Mouse (Mus musculus) erythroblast, embryonic 14.5 days (primary cell): ENCODE measurements around the gene Nop58. TPM values are rescaled to one million over a fixed set of nuclear protein-coding genes. Genes with fewer than 3 reads are reported as not detected.

ENCODE experiments used
- H3K27me3 ChIP-seq: 2 replicates; pipeline ENCODE4 v1.6.1; 2012; ENCODE audit warnings: inconsistent platforms; ENCODE audit not compliant: control insufficient read depth
- H3K36me3 ChIP-seq: 2 replicates; pipeline ENCODE4 v1.6.1; 2012; ENCODE audit warnings: mild to moderate bottlenecking, inconsistent platforms; ENCODE audit not compliant: control insufficient read depth
- H3K4me1 ChIP-seq: 2 replicates; pipeline ENCODE4 v1.6.1; 2012; ENCODE audit warnings: inconsistent platforms; ENCODE audit not compliant: control insufficient read depth
- H3K4me3 ChIP-seq: replicated peaks from 2 replicates; pipeline ENCODE3; 2012; ENCODE audit warnings: moderate library complexity, mild to moderate bottlenecking, inconsistent platforms
- H3K9me3 ChIP-seq: 2 replicates; pipeline ENCODE4 v1.6.1; 2012; ENCODE audit warnings: low read length, inconsistent platforms, mixed read lengths; ENCODE audit not compliant: control insufficient read depth
- GATA1 ChIP-seq: IDR thresholded peaks from 2 replicates; pipeline ENCODE4 v1.6.1; 2012; ENCODE audit warnings: low read length, inconsistent platforms, mixed read lengths
- TAL1 ChIP-seq: IDR thresholded peaks from 3 replicates; pipeline ENCODE4 v1.6.1; 2012; ENCODE audit warnings: low read length, inconsistent platforms, mixed read lengths
- polyA plus RNA-seq: library from polyadenylated mRNA; stranded (reverse); fragments of >175 nt; gene quantifications from 2 replicates; pipeline ENCODE4 v1.2.3, GENCODE M21; 2012

Gene Nop58
- polyA plus RNA-seq, 1 experiment: 5.2 TPM

DNA sequence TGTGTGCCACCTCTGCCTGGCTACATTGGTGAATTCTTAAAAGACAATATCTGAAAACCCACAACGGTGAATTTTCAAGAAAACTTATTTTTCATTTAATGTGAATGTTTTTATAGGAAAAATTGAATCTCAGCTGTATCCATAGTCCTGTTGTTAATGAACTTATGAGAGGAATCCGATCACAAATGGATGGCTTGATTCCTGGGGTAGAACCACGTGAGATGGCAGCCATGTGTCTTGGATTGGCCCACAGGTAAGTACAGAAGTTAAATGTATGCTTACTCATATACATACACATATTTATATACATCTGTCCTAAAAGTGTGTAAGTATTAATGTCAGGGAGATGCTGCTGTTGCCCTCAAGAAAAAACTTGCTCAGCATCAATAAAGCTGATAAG, 13.4 kb downstream of the Nop58 start:
- Histone ChIP-seq H3K4me3 (no peak overlapping the region), H3K4me1 (no peaks in the 10 kb centered on the region), H3K27me3 (no peaks in the 10 kb centered on the region), H3K9me3 (no peaks in the 10 kb centered on the region), H3K36me3 (peaks cover 95% of the 10 kb centered on the region)
- TF ChIP-seq GATA1: no peak
- TF ChIP-seq TAL1: no peak

DNA sequence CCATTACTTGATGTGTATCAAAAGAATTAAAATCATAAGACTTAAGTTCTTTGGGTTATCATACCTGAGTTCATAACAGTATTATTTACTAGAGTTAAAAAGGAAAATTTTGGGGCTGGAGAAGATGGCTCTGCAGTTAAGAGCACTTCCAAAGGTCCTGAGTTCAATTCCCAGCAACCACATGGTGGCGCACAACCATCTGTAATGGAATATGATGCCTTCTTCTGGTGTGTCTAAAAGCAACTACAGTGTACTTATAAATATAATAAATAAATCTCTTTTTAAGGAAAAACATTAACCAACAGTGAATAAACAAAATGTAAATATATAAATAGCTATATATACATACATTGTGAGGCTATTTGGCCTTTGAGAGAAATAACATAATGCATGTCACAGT, 17.0 kb downstream of the Nop58 start:
- Histone ChIP-seq H3K4me1 (no peaks in the 10 kb centered on the region), H3K9me3 (no peaks in the 10 kb centered on the region), H3K27me3 (no peaks in the 10 kb centered on the region), H3K4me3 (no peak overlapping the region), H3K36me3 (peaks cover 98% of the 10 kb centered on the region)
- no peak for TF ChIP-seq TAL1
- TF ChIP-seq GATA1: no peak

DNA sequence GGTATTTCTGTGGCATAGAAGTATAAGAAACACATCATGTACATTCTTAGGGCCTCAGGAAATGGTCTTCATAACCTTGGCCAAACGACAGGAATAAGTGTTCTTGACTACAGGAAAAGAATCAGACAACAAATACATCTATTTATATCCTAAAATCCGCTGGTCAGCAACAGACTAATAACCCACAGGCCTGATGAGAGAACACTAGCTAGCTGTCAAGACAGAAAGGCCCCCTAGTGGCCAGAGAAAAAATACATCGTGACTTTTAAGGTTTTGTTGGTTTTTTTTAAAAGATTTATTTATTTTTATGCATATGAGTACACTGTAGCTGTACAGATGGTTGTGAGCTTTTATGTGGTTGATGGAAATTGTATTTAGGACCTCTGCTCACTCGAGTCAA, 35.1 kb downstream of the Nop58 start:
- Histone ChIP-seq H3K27me3 (no peaks in the 10 kb centered on the region), H3K36me3 (peaks cover 57% of the 10 kb centered on the region)
- no peak for TF ChIP-seq TAL1
- TF ChIP-seq GATA1: no peak

DNA sequence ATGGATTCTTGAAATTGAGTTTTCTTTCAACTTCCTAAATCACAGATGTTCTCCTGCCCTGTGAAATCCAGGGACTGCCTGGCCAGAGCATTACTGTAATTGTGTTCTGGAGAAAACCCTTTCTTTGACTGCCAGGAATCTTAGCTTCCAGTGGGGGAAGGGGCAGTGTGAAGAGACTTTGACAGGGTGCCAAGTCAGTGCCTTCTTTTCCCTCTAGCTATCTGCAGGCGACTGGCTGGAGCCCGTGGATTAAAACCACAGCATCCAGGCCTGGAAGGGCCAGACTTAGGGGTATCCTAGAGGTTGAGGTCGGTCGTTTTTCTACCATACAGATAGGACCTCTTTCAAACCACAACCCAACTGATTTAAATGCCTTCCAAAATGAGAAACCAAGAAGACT, 40.9 kb downstream of the Nop58 start:
- no peak overlapping the region for H3K4me3 ChIP-seq
- H3K36me3 ChIP-seq: peaks cover 10% of the 10 kb centered on the region
- no peaks in the 10 kb centered on the region for H3K4me1 ChIP-seq
- H3K9me3 ChIP-seq: no peaks in the 10 kb centered on the region
- no peaks in the 10 kb centered on the region for H3K27me3 ChIP-seq
- TF ChIP-seq TAL1 (no peak), GATA1 (no peak)

More for the DNA sequence above, 35.1 kb downstream of the Nop58 start:
- Histone ChIP-seq H3K4me1 (no peaks in the 10 kb centered on the region), H3K4me3 (no peak overlapping the region), H3K9me3 (no peaks in the 10 kb centered on the region)

DNA sequence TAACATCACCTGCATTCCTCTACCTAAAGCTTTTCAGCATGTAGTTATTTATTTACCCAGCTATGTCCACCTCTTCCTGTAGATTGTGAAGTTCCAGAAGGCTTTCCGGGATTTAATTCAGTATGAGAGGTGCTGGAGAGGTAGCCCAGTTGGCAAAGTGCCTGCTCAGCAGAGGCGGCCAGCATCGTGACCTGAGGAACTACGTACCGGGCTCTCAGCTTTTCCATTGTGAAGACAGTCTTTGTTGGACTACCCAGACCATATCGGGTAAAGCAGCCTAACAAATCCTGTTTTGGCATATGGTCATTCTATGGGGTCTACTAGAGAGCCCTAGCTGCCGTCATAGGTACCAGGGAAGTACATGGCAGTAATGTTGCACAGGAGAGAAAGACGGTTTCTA, 45.3 kb downstream of the Nop58 start:
- H3K27me3 ChIP-seq: no peaks in the 10 kb centered on the region
- no peaks in the 10 kb centered on the region for H3K9me3 ChIP-seq
- H3K4me1 ChIP-seq: no peaks in the 10 kb centered on the region
- no peak overlapping the region for H3K4me3 ChIP-seq
- no peak for TF ChIP-seq TAL1
- TF ChIP-seq GATA1: no peak
- H3K36me3 ChIP-seq: no peaks in the 10 kb centered on the region

DNA sequence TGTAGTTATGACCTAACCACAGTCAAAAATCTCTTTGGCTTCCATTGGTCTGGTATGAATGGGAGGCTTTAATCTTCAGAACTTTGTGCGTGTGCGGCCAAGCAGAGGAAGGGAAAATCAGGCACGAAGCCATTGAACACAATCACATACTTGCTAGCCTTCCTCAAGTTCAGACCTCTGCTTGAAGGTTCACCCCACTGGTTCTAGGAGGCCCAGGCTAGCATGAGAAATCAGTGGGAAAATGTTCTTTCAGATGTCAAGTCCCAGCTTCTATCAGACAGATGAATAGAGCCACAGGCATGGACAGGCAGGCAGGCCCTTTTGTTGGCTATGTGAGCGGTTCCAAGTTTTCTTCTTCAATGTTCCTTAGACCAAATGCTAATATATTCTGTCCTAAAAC, 46.0 kb downstream of the Nop58 start:
- Histone ChIP-seq H3K4me1 (no peaks in the 10 kb centered on the region), H3K9me3 (no peaks in the 10 kb centered on the region), H3K4me3 (no peak overlapping the region), H3K36me3 (no peaks in the 10 kb centered on the region), H3K27me3 (no peaks in the 10 kb centered on the region)
- TF ChIP-seq TAL1 (no peak), GATA1 (no peak)

DNA sequence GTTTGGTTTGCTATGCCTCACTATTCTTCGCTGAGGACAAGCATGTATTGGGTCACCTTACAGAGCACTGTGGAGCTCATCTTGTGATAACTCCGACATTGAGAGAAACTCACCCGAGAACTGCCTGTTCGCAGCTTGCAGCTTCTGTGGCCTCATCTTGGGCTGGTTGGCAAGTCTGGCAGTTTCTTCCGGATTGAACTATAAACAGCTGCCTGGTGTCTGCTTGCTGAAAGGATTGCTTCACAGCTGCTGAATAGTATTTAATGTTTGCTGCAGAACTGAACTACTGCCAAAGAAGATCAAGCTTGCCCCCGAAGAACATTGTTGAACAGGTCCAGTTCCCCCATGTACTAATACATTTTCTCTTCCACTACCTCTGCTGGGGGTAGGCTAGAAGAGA, 49.3 kb downstream of the Nop58 start:
- TF ChIP-seq GATA1 (no peak), TAL1 (no peak)

DNA sequence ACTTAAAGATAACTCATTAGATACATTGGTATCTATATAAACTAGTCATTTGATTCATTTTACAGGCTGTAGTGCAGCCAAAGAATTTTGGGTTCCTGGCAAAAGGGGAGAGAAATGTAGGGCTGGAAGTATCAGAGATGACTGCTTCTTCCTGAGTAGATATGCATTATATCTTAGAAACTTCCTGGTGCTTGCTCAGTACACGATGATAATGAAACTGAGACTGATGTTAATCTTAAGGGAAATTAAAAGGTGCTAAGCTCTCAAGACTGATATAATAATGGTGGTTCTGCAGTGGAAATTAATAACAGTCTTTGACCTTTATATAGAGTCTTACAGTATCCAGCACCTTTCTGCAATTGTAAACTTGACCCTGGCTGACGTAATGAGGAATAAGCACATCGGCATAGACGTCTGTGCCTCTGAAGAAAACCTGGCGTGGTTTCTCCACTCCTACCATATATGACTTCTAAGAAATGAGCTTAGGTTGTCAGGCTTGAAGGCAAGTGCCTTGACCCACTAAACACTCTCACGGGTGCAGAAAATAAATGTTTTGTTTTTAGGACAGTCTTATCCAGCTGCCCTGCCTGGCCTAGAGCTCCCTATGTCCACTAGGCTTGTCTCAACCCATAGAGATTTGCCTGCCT, 54.1 kb downstream of the Nop58 start:
- Histone ChIP-seq H3K36me3 (no peaks in the 10 kb centered on the region), H3K4me3 (no peak overlapping the region), H3K27me3 (no peaks in the 10 kb centered on the region), H3K4me1 (peaks cover 22% of the 10 kb centered on the region), H3K9me3 (no peaks in the 10 kb centered on the region)
- TF ChIP-seq TAL1: no peak

More for the DNA sequence above, 49.3 kb downstream of the Nop58 start:
- Histone ChIP-seq H3K4me3 (no peak overlapping the region), H3K36me3 (no peaks in the 10 kb centered on the region), H3K27me3 (no peaks in the 10 kb centered on the region), H3K4me1 (peaks cover 8% of the 10 kb centered on the region), H3K9me3 (no peaks in the 10 kb centered on the region)

DNA sequence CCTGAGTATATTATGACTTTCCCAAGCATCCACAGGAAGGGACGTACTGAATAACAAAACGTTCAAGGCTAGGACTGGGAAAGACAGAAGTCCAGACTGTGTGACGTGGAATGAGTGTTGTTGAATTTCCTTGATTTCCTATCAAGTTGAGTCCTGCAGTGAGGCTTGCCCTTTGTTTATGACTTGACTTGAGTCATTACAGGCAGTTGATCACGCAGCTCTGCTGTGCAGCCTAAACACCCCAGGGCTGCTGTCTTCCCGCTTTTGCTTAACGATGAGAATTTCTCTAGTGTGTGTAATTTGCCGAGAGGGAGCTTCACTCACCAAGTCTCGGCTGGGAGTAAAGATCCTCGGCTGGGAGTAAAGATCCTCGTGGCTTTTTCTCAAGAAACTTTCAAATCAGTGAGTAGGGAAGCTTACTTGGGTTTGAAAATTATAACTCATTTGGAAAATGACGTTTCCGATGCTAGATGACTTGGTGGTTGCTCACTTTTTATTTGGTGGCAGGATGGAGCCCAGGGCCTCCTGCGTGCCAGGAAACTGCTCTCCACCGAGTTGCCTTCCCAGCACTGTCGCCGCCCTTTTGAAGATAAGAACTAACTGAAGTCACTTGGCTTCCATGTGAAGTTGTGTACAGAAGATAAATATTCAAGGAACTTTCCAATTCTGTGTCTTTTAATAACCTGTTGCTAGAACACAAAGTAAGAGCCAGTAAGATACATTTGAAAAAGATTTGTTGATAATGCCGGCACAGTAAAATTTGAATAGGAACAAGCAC, 55.0 kb downstream of the Nop58 start:
- no peaks in the 10 kb centered on the region for H3K36me3 ChIP-seq
- no peak overlapping the region for H3K4me3 ChIP-seq
- TF ChIP-seq TAL1: no peak
- TF ChIP-seq GATA1: no peak
- no peaks in the 10 kb centered on the region for H3K27me3 ChIP-seq
- peaks cover 22% of the 10 kb centered on the region for H3K4me1 ChIP-seq
- H3K9me3 ChIP-seq: no peaks in the 10 kb centered on the region
